Mouse (Mus musculus): ENCODE results near the gene Gm13178.

Gm13178 gene

DNA sequence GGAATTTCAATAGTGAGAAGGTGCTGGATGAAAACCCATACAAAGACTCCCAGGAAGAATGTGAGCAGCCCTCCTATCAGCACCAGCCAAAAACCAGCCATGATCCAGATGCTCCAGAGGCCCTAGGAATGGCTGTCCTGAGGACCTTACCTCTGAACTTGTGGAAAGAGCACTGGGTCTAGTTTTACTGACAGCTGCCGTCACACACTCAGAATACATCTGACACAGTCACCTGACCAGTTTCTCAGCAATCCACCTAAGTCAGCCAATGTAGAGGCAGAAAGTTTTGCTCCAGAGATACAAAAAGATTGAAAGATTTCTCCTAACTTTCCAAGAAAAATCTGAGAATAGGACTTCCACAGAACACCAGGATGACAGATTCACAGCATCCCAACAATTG is at the start of gene Gm13178:
Gm13178 (minus strand) TSS at position 101 of the 400 bp plus-strand sequence.
- DNase-seq (ENCODE audit: low spot score), result no peak

DNA sequence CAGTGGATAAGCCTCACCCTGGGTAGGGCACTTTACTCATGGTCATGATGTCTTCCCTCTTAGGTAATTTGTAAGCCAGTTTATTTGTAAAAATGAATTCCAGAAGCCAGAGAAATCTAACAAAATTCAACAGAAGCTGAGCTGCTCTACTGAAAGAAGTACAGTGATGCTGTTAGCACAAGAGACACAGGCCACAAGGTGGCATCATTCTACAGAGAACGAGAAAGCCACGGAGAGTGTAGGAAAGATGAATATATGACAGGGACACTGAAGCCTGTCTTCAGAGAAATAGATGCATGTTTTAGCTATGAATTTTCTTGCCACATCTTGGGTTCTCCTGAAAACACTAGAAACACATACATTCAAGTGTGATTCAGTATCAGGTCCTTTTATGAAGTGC is 44.5 kb upstream of the Gm13178 start:
- DNase-seq (ENCODE audit: low spot score), result peak; percentile 10

DNA sequence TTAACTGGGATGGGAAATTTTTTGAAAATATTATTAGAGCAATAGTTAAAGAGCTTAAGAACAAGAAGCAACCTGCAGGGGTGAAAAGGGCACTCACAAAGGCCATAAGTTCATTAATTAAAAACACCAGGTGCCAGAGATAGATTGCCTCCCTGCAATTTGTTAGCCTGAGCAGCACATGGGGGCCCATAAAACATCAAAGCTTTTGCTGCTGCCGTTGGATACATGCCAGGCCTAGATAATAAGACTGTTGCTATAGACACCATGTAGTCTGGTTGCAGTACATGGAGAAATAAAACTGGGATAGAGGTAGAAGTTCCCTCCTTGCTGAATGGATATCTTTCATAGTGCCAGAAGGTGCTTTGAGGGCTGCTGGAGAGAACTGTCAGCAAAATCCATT is 27.9 kb upstream of the Gm13178 start:
- DNase-seq (ENCODE audit: low spot score), result no peak

DNA sequence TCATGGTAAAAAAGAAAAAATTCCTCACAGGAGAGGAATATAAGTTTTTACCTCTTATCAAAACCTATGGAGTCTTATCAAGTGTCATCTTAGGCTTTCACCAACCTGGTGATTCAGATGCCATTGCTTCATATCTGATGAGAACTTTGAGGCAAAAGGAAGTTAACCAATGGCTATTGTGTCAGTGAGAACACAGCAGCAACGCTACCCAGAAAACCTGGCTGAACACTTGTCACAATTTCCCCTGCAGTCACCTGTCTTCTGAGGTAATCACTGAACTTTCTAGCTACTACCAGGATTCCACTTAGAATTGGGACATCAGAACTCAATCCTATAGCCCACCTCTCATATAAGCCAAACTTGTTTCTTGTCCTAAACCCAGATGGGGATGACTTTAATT is 1.5 kb downstream of the Gm13178 start:
- DNase-seq (ENCODE audit: low spot score), result no peak

DNA sequence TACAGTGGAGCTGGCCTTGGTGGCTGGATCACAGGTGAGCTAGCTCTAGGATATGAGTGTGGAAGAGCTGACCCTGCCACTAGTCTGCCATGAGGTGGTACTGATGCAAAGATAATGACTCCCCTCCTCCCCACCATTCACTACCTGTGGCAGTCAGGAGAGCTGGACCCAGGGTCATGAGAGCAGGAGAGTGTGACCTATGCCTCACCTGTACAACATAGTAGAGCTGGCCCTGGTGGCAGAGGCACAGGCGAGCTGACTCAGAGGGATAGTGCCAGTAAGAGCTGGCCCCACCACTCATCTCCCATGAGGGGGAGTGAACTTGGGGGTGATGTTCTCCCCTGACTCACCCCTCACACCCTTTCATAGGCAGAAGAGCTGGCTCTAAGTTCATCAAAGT is 2.9 kb downstream of the Gm13178 start:
- DNase-seq (ENCODE audit: low spot score), result no peak

DNA sequence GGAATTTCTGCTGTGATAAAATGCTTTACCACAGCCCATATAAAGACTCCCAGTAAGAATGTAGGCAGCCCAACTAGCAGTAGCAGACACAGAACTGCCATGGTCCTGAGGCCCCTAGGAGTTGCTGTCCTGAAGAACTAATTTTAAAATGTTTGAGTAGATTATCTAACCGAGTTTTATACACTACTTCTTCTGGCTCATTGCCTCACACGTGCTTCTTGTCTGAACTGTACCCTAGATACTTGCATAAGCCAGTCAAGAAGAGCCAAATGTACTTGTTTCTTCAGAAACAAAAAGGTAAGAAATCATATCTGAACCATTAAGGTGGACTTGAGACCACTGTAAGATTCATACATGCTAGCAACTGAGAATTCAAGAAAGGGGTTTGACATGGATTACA is 34.9 kb downstream of the Gm13178 start, which contains the start of gene Gm436:
Gm436 (minus strand) TSS at position 101 of the 400 bp plus-strand sequence.
- no peak for DNase-seq (ENCODE audit: low spot score)
